Mouse (Mus musculus): ENCODE data around the gene Acyp2. TPM values are rescaled to one million over a fixed set of nuclear protein-coding genes. Genes with fewer than 3 reads are reported as not detected.

The Acyp2 gene
- total and polyA plus RNA-seq, 3 experiments = 7.9 to 29.0 TPM; not detected in 1

DNA sequence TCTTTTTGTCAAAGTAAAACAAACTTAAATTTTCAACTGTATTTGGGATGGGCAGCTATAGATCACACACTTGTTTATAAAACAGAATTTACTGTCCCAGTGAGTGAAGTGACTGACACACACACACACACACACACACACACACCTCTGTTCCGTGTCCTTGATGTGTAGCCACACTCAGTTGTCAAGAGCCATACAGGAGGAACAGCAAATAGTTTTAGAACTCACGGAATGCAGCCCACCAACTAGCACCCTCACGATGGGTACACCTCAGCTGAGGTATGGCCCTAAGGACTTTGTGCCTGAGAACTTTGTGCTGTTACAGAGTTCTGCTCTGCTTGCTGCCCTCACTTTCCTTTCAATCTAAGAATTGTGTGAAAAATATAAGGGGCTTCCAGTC, 78.8 kb downstream of the Acyp2 start:
- no peaks in the 10 kb centered on the region for H3K27me3 ChIP-seq (ENCODE audit: control insufficient read depth in 1 of 2, insufficient read depth in 2 of 2, low read length in 2 of 2)
- TF ChIP-seq ELF1 (IDR thresholded peaks at IDR 0.05; ENCODE audit: low read depth, low read length) = no peak
- H3K9ac ChIP-seq (ENCODE audit: control insufficient read depth, low read depth, low read length, poor library complexity, severe bottlenecking) = no peak overlapping the region
- no peaks in the 10 kb centered on the region for H3K36me3 ChIP-seq (ENCODE audit: control insufficient read depth in 1 of 2, insufficient read depth in 2 of 2, low read length in 2 of 2)
- H3K27ac ChIP-seq (ENCODE audit: control insufficient read depth, low read depth, low read length) = no peak overlapping the region
- no peaks in the 10 kb centered on the region for H3K79me2 ChIP-seq (ENCODE audit: control insufficient read depth, insufficient read depth, low read length, poor library complexity)
- no peak for DNase-seq (ENCODE audit: low read depth, low spot score)
- no peak overlapping the region for H3K4me3 ChIP-seq (ENCODE audit: control insufficient read depth in 1 of 2, insufficient read depth in 1 of 2, low read depth in 2 of 2, low read length in 2 of 2)
- no peaks in the 10 kb centered on the region for H3K9me3 ChIP-seq (replicated peaks; ENCODE audit: insufficient read depth, low read length)
- no peaks in the 10 kb centered on the region for H3K4me1 ChIP-seq (ENCODE audit: control insufficient read depth in 1 of 2, insufficient read depth in 2 of 2, low read length in 2 of 2)

GRCm38 (mm10) chr11:30560215-30560614, 89.2 kb downstream of the Acyp2 start:
- Histone ChIP-seq H3K27me3 (ENCODE audit: control insufficient read depth in 1 of 2, insufficient read depth in 2 of 2, low read length in 2 of 2) (no peaks in the 10 kb centered on the region), H3K9me3 (replicated peaks; ENCODE audit: insufficient read depth, low read length) (no peaks in the 10 kb centered on the region), H3K27ac (ENCODE audit: control insufficient read depth, low read depth, low read length) (no peak overlapping the region), H3K36me3 (ENCODE audit: control insufficient read depth in 1 of 2, insufficient read depth in 2 of 2, low read length in 2 of 2) (no peaks in the 10 kb centered on the region), H3K79me2 (ENCODE audit: control insufficient read depth, insufficient read depth, low read length, poor library complexity) (no peaks in the 10 kb centered on the region), H3K4me1 (ENCODE audit: control insufficient read depth in 1 of 2, insufficient read depth in 2 of 2, low read length in 2 of 2) (peaks cover 0 to 2% of the 10 kb centered on the region in 2 experiments; a peak in 1 of 4 replicates), H3K9ac (ENCODE audit: control insufficient read depth, low read depth, low read length, poor library complexity, severe bottlenecking) (no peak overlapping the region), H3K4me3 (ENCODE audit: control insufficient read depth in 1 of 2, insufficient read depth in 1 of 2, low read depth in 2 of 2, low read length in 2 of 2) (no peak overlapping the region)
- TF ChIP-seq ETS1 (IDR thresholded peaks at IDR 0.05; ENCODE audit: low read depth, low read length) = no peak
- no peak for TF ChIP-seq MAZ (IDR thresholded peaks at IDR 0.05; ENCODE audit: low read depth, low read length)
- TF ChIP-seq GABPA (IDR thresholded peaks at IDR 0.05; ENCODE audit: low read depth, low read length) = no peak
- no peak for TF ChIP-seq KAT2A (conservative IDR thresholded peaks at IDR 0.05; ENCODE audit: low read depth, low read length)
- TF ChIP-seq ZNF384 (IDR thresholded peaks at IDR 0.05; ENCODE audit: low read depth, low read length) = no peak
- TF ChIP-seq CHD2 (IDR thresholded peaks at IDR 0.05; ENCODE audit: low read length) = no peak
- no peak for TF ChIP-seq ZKSCAN1 (IDR thresholded peaks at IDR 0.05; ENCODE audit: low read depth, low read length)
- no peak for TF ChIP-seq MAFK (IDR thresholded peaks at IDR 0.05; ENCODE audit: borderline replicate concordance, low read depth, low read length)
- no peak for TF ChIP-seq POLR2AphosphoS2 (IDR thresholded peaks at IDR 0.05; ENCODE audit: low read length)
- TF ChIP-seq NRF1 (IDR thresholded peaks at IDR 0.05; ENCODE audit: insufficient read depth, low read depth, low read length, poor library complexity, severe bottlenecking) = no peak
- no peak for TF ChIP-seq EP300 (IDR thresholded peaks at IDR 0.05; ENCODE audit: low read depth in 1 of 2, low read length in 2 of 2)
- TF ChIP-seq MAX (IDR thresholded peaks at IDR 0.05; ENCODE audit: low read length) = no peak
- no peak for TF ChIP-seq TAL1 (IDR thresholded peaks at IDR 0.05; ENCODE audit: low read length)
- no peak for TF ChIP-seq BHLHE40 (IDR thresholded peaks at IDR 0.05; ENCODE audit: borderline replicate concordance, low read depth, low read length)
- TF ChIP-seq MXI1 (IDR thresholded peaks at IDR 0.05; ENCODE audit: low read depth, low read length) = no peak
- TF ChIP-seq CHD1 (IDR thresholded peaks at IDR 0.05; ENCODE audit: low read depth, low read length) = no peak
- no peak for TF ChIP-seq ZC3H11A (IDR thresholded peaks at IDR 0.05; ENCODE audit: low read depth, low read length)
- TF ChIP-seq SIN3A (IDR thresholded peaks at IDR 0.05; ENCODE audit: low read length) = no peak
- no peak for TF ChIP-seq UBTF (IDR thresholded peaks at IDR 0.05; ENCODE audit: borderline replicate concordance, insufficient read depth, low read depth, low read length)
- no peak for TF ChIP-seq ZMIZ1 (IDR thresholded peaks at IDR 0.05; ENCODE audit: low read depth, low read length)
- DNase-seq (ENCODE audit: low read depth, low spot score) = no peak

Data from MEL (cell line).